Mouse (Mus musculus): ENCODE results near the gene Negr1.

DNA sequence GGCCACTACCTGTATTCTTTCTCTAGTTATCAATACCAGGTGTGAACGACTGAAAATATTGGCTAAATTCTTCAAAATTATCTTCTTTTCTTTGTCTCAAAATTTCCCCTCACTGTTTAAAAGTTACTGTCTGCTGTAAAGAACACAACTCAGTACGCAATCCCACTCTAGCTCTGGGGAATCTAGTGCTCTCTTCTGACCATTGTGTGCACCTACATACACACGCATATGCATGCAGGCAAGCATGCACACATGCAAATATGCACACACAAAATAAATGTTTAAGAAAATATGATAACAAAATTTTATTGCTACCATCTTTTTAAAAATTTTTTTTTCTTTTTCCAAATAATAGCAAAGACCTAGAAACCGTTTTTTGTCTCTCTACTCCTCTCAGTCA lies 628.2 kb downstream of the Negr1 start:
- TF ChIP-seq EP300 (IDR thresholded peaks at IDR 0.05; ENCODE audit: insufficient read depth, low read depth, low read length) = no peak
- TF ChIP-seq CTCF (IDR thresholded peaks at IDR 0.05) = no peak

Data from heart, adult 2 months (tissue).